Mouse (Mus musculus) liver, embryonic 13.5 days (tissue): Measurements from ENCODE around the gene Ccdc57. TPM values are rescaled to one million over a fixed set of nuclear protein-coding genes. Genes with fewer than 3 reads are reported as not detected.

ENCODE experiments used
- ATAC-seq: fragments of 200-750 bp; cut with Nextera tagmentation; 2 replicates; pipeline ENCODE4 v1.8.0; 2017; ENCODE audit warnings: low read depth, mild to moderate bottlenecking, moderate number of reproducible peaks, moderate library complexity
- DNase-seq: peaks from one replicate; pipeline ENCODE4 v3.0.0; 2022
- H3K27ac ChIP-seq: fragments of 300-500 bp; sonication (generic); 2 replicates; pipeline ENCODE4 v1.5.1; 2015; ENCODE audit warnings: moderate library complexity, mild to moderate bottlenecking, inconsistent platforms
- H3K27me3 ChIP-seq: fragments of 300-500 bp; sonication (generic); 2 replicates; pipeline ENCODE4 v1.6.1; 2015; ENCODE audit warnings: mild to moderate bottlenecking, inconsistent platforms
- H3K36me3 ChIP-seq: fragments of 300-500 bp; sonication (generic); 2 replicates; pipeline ENCODE4 v1.6.1; 2015; ENCODE audit warnings: mild to moderate bottlenecking, inconsistent platforms
- H3K4me1 ChIP-seq: fragments of 300-500 bp; sonication (generic); replicated peaks from 2 replicates; pipeline ENCODE4 v1.6.1; 2015; ENCODE audit warnings: inconsistent platforms
- H3K4me2 ChIP-seq: fragments of 300-500 bp; sonication (generic); 2 replicates; pipeline ENCODE4 v1.6.1; 2015; ENCODE audit warnings: inconsistent platforms, mild to moderate bottlenecking, moderate library complexity
- H3K4me3 ChIP-seq: fragments of 300-500 bp; sonication (generic); replicated peaks from 2 replicates; pipeline ENCODE4 v1.5.1; 2015; ENCODE audit warnings: mild to moderate bottlenecking, inconsistent platforms
- H3K9ac ChIP-seq: fragments of 300-500 bp; sonication (generic); 2 replicates; pipeline ENCODE4 v1.6.1; 2015; ENCODE audit warnings: mild to moderate bottlenecking, inconsistent platforms
- H3K9me3 ChIP-seq: fragments of 300-500 bp; sonication (generic); replicated peaks from 2 replicates; pipeline ENCODE4 v1.6.1; 2016; ENCODE audit warnings: inconsistent platforms
- WGBS: fragments of 180-500 bp; shearing (Covaris S2); methylation state at CpG from one replicate; pipeline ENCODE4 v1.1.7; 2015; ENCODE audit not compliant: insufficient replicate concordance; 5-methylcytosine and 5-hydroxymethylcytosine counted together
- polyA plus RNA-seq: library from polyadenylated mRNA; unstranded; fragments of >200 nt; fragmentation: Nextera tagmentation; extraction: Ambion mirVana; gene quantifications from 2 replicates; pipeline ENCODE4 v1.2.1, GENCODE M21; 2015

Ccdc57 gene
- 1.8 TPM in 2 replicates for polyA plus RNA-seq

- H3K27ac ChIP-seq: peak within 1 kb of the TSS; percentile 58
- H3K4me3 ChIP-seq: peak within 1 kb of the TSS; percentile 78
- DNase-seq (peak; percentile 77), ATAC-seq (peak; percentile 87)
- H3K27me3 ChIP-seq: no peaks in the 10 kb centered on the region
- H3K9ac ChIP-seq: peak within 1 kb of the TSS; percentile 77
- 9% methylated on average over 44 of the region's 44 CpGs for WGBS
- H3K9me3 ChIP-seq: no peaks in the 10 kb centered on the region
- peak within 1 kb of the TSS; percentile 84 for H3K4me2 ChIP-seq
- peaks cover 9% of the 10 kb centered on the region for H3K36me3 ChIP-seq
- peaks cover 50% of the 10 kb centered on the region for H3K4me1 ChIP-seq
These were observed at the start of gene Ccdc57 for GRCm38 (mm10) chr11:120932564-120933398. TSS of gene Ccdc57 (minus strand) at chr11:120932872.

- Histone ChIP-seq H3K4me3 (no peak overlapping the region), H3K4me2 (no peak overlapping the region), H3K9me3 (no peaks in the 10 kb centered on the region), H3K9ac (no peak overlapping the region), H3K36me3 (peaks cover 96% of the 10 kb centered on the region), H3K4me1 (peaks cover 91% of the 10 kb centered on the region), H3K27ac (peak overlapping the region; percentile 97), H3K27me3 (no peaks in the 10 kb centered on the region)
- DNase-seq (no peak), ATAC-seq (no peak)
These were observed 49.8 kb upstream of the Ccdc57 start for GRCm38 (mm10) chr11:120982459-120982858.

- Histone ChIP-seq H3K27ac (peak overlapping the region; percentile 97), H3K27me3 (no peaks in the 10 kb centered on the region)
These were observed 49.0 kb upstream of the Ccdc57 start for GRCm38 (mm10) chr11:120981661-120982060.

GRCm38 (mm10) chr11:120980427-120981035, 47.9 kb upstream of the Ccdc57 start:
- DNase-seq: peak; percentile 77
- Histone ChIP-seq H3K27ac (peak overlapping the region; percentile 97), H3K4me3 (peak overlapping the region; percentile 41), H3K9ac (peak overlapping the region; percentile 60), H3K36me3 (peaks cover 93% of the 10 kb centered on the region), H3K4me2 (peak overlapping the region; percentile 66), H3K4me1 (peaks cover 78% of the 10 kb centered on the region), H3K27me3 (no peaks in the 10 kb centered on the region), H3K9me3 (no peaks in the 10 kb centered on the region)
- WGBS: 23% methylated on average over 9 of the region's 9 CpGs
- peak; percentile 91 for ATAC-seq

More at GRCm38 (mm10) chr11:120981661-120982060, 49.0 kb upstream of the Ccdc57 start:
- no peak for ATAC-seq
- H3K4me3 ChIP-seq: no peak overlapping the region
- WGBS: 78% methylated on average over 4 of the region's 4 CpGs
- no peak for DNase-seq
- H3K9me3 ChIP-seq: no peaks in the 10 kb centered on the region
- H3K4me1 ChIP-seq: peaks cover 89% of the 10 kb centered on the region
- H3K4me2 ChIP-seq: no peak overlapping the region
- H3K36me3 ChIP-seq: peaks cover 95% of the 10 kb centered on the region
- H3K9ac ChIP-seq: no peak overlapping the region

- Histone ChIP-seq H3K4me1 (peaks cover 71% of the 10 kb centered on the region), H3K36me3 (peaks cover 93% of the 10 kb centered on the region), H3K9me3 (no peaks in the 10 kb centered on the region), H3K9ac (peak overlapping the region; percentile 60), H3K4me3 (peak overlapping the region; percentile 41), H3K27me3 (no peaks in the 10 kb centered on the region), H3K27ac (peak overlapping the region; percentile 97), H3K4me2 (peak overlapping the region; percentile 66)
- 41% methylated on average over 8 of the region's 8 CpGs for WGBS
- no peak for DNase-seq
- ATAC-seq: peak; percentile 67
These were observed 47.2 kb upstream of the Ccdc57 start for GRCm38 (mm10) chr11:120979711-120980426.

GRCm38 (mm10) chr11:120973318-120973717, 40.6 kb upstream of the Ccdc57 start:
- ATAC-seq (no peak), DNase-seq (no peak)
- H3K27me3 ChIP-seq: no peaks in the 10 kb centered on the region
- no peak overlapping the region for H3K27ac ChIP-seq
- H3K36me3 ChIP-seq: peaks cover 96% of the 10 kb centered on the region
- 82% methylated on average over 6 of the region's 6 CpGs for WGBS
- no peak overlapping the region for H3K9ac ChIP-seq
- no peaks in the 10 kb centered on the region for H3K9me3 ChIP-seq
- H3K4me1 ChIP-seq: peaks cover 14% of the 10 kb centered on the region; the same call in 1 of the 2 replicates
- no peak overlapping the region for H3K4me3 ChIP-seq
- H3K4me2 ChIP-seq: no peak overlapping the region

GRCm38 (mm10) chr11:120971237-120971636, 38.6 kb upstream of the Ccdc57 start:
- 88% methylated on average over 5 of the region's 5 CpGs for WGBS
- H3K27ac ChIP-seq: no peak overlapping the region
- H3K9me3 ChIP-seq: no peaks in the 10 kb centered on the region
- H3K4me1 ChIP-seq: peaks cover 4% of the 10 kb centered on the region; the same call in 1 of the 2 replicates
- no peak for DNase-seq
- no peaks in the 10 kb centered on the region for H3K27me3 ChIP-seq
- ATAC-seq: no peak
- no peak overlapping the region for H3K4me2 ChIP-seq
- no peak overlapping the region for H3K4me3 ChIP-seq
- H3K36me3 ChIP-seq: peaks cover 98% of the 10 kb centered on the region
- no peak overlapping the region for H3K9ac ChIP-seq

- H3K27me3 ChIP-seq: no peaks in the 10 kb centered on the region
- H3K9ac ChIP-seq: no peak overlapping the region
- peaks cover 100% of the 10 kb centered on the region for H3K36me3 ChIP-seq
- no peak overlapping the region for H3K4me3 ChIP-seq
- DNase-seq: no peak
- no peak overlapping the region for H3K4me2 ChIP-seq
- no peaks in the 10 kb centered on the region for H3K9me3 ChIP-seq
- no peak for ATAC-seq
- H3K27ac ChIP-seq: no peak overlapping the region
- WGBS: 88% methylated on average over 5 of the region's 5 CpGs
- H3K4me1 ChIP-seq: peaks cover 4% of the 10 kb centered on the region; the same call in 1 of the 2 replicates
These were observed 37.1 kb upstream of the Ccdc57 start for GRCm38 (mm10) chr11:120969742-120970141.

GRCm38 (mm10) chr11:120965587-120965986, 32.9 kb upstream of the Ccdc57 start:
- Histone ChIP-seq H3K4me3 (no peak overlapping the region), H3K4me2 (no peak overlapping the region), H3K27me3 (no peaks in the 10 kb centered on the region), H3K4me1 (peaks cover 4% of the 10 kb centered on the region), H3K27ac (no peak overlapping the region), H3K36me3 (peaks cover 99% of the 10 kb centered on the region), H3K9ac (no peak overlapping the region), H3K9me3 (no peaks in the 10 kb centered on the region)
- ATAC-seq: no peak
- DNase-seq: no peak
- WGBS: 89% methylated on average over 4 of the region's 4 CpGs

GRCm38 (mm10) chr11:120964195-120965157, 31.8 kb upstream of the Ccdc57 start:
- no peaks in the 10 kb centered on the region for H3K27me3 ChIP-seq
- H3K9me3 ChIP-seq: no peaks in the 10 kb centered on the region
- H3K36me3 ChIP-seq: peaks cover 99% of the 10 kb centered on the region
- no peak for ATAC-seq
- H3K9ac ChIP-seq: no peak overlapping the region
- H3K4me3 ChIP-seq: no peak overlapping the region
- DNase-seq: no peak
- 86% methylated on average over 10 of the region's 10 CpGs for WGBS
- no peak overlapping the region for H3K4me2 ChIP-seq
- H3K4me1 ChIP-seq: peaks cover 15% of the 10 kb centered on the region
- H3K27ac ChIP-seq: no peak overlapping the region
